Mouse (Mus musculus) lung, embryonic 14.5 days (tissue): ENCODE measurements around the gene Dmap1. TPM values are rescaled to one million over a fixed set of nuclear protein-coding genes. Genes with fewer than 3 reads are reported as not detected.

Experiments used
- ATAC-seq: fragments of 200-750 bp; cut with Nextera tagmentation; 2 replicates; pipeline ENCODE4 v1.8.0; 2017; ENCODE audit warnings: mild to moderate bottlenecking, moderate TSS enrichment, moderate library complexity; ENCODE audit not compliant: insufficient read depth
- DNase-seq: peaks from one replicate; pipeline ENCODE4 v3.0.0-alpha.2; 2015
- H3K27ac ChIP-seq: fragments of 300-500 bp; sonication (generic); 2 replicates; pipeline ENCODE4 v1.5.1; 2014; ENCODE audit warnings: low read depth, mild to moderate bottlenecking, moderate library complexity
- H3K27me3 ChIP-seq: fragments of 300-500 bp; sonication (generic); 2 replicates; pipeline ENCODE4 v1.6.1; 2014; ENCODE audit warnings: low read length, control low read depth; ENCODE audit not compliant: insufficient read depth
- H3K36me3 ChIP-seq: fragments of 300-500 bp; sonication (generic); 2 replicates; pipeline ENCODE4 v1.6.1; 2014; ENCODE audit warnings: control low read depth; ENCODE audit not compliant: insufficient read depth
- H3K4me1 ChIP-seq: fragments of 300-500 bp; sonication (generic); 2 replicates; pipeline ENCODE4 v1.6.1; 2014; ENCODE audit warnings: antibody characterized with exemption, control low read depth; ENCODE audit not compliant: insufficient read depth
- H3K4me2 ChIP-seq: fragments of 300-500 bp; sonication (generic); 2 replicates; pipeline ENCODE4 v1.6.1; 2014; ENCODE audit warnings: mild to moderate bottlenecking
- H3K4me3 ChIP-seq: fragments of 300-500 bp; sonication (generic); 2 replicates; pipeline ENCODE4 v1.5.1; 2014; ENCODE audit warnings: low read depth, low read length
- H3K9ac ChIP-seq: fragments of 300-500 bp; sonication (generic); 2 replicates; pipeline ENCODE4 v1.6.1; 2014
- H3K9me3 ChIP-seq: fragments of 300-500 bp; sonication (generic); 2 replicates; pipeline ENCODE4 v1.6.1; 2016; ENCODE audit warnings: low read depth, low read length, control low read depth
- CTCF ChIP-seq: IDR thresholded peaks from 2 replicates; pipeline ENCODE4 v1.5.1; 2016; ENCODE audit warnings: antibody characterized with exemption, low read depth
- WGBS: fragments of 180-500 bp; shearing (Covaris S2); extraction: QIAGEN DNeasy Blood & Tissue Kit; methylation state at CpG from one replicate; pipeline ENCODE4 v1.1.7; 2014; 5-methylcytosine and 5-hydroxymethylcytosine counted together
- polyA plus RNA-seq: library from polyadenylated mRNA; unstranded; fragments of >200 nt; fragmentation: Nextera tagmentation; extraction: Ambion mirVana; gene quantifications from 2 replicates; pipeline ENCODE4 v1.2.1, GENCODE M21; 2014

The Dmap1 gene
- polyA plus RNA-seq, 1 experiment from 2014 or later, result 65.4 TPM

DNA sequence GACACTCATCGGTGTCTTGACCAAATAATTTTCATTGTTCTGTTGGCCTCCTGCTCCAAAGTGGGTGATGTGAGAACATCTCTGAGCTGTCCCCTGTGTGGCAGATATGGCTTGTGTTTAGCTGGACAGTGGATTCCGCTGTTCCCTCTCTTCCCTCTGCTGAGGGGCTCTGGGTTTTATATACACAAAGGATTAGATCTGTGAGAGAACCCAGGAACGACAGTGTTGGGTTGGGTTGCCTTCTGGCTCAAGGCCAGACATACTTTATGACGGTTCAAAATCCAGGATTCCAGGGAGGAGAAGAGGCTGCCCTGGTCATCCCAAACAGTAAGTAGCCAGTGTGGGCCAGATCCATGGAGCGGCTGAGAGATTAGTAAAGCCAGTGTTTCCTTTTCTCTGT lies 48.5 kb downstream of the Dmap1 start:
- Histone ChIP-seq H3K4me3 (no peak overlapping the region), H3K4me2 (no peak overlapping the region), H3K36me3 (peaks cover 7% of the 10 kb centered on the region; the same call in 1 of the 2 replicates), H3K9me3 (no peaks in the 10 kb centered on the region), H3K27me3 (no peaks in the 10 kb centered on the region), H3K27ac (no peak overlapping the region), H3K4me1 (no peaks in the 10 kb centered on the region), H3K9ac (no peak overlapping the region)
- TF ChIP-seq CTCF, result no peak
- ATAC-seq, result no peak
- 67% methylated on average over 5 of the region's 5 CpGs for WGBS
- no peak for DNase-seq

DNA sequence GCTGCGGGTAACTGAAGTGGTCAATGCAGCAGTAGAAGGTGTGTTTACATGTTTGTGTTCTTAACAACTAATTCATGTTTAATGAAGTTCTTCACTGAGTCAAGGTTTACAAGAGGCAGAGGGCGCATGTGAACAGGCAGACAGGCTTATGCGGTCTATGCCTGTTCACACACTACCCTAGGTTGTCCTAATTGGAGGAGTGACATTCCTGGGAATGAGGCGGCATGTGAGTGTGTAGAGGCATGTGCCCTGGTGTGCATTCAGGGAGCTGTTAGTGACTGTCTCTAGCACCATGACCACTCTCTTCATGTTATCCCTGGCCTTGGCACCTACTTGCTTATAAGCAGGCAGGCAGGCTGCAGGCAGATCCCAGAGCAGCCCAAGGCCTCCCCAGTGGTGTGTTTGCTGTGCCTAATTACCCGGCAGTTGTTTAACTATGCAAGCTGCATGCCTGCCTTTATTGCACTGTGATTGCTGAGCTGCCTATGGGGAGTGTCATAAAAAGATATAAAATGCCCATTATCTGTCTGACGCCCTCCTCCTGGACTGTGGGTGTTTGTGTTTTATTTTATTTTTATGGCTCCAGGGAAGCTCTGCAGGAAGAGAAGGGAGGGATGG lies 51.9 kb downstream of the Dmap1 start:
- Histone ChIP-seq H3K4me2 (no peak overlapping the region), H3K27me3 (no peaks in the 10 kb centered on the region), H3K9me3 (no peaks in the 10 kb centered on the region), H3K27ac (no peak overlapping the region), H3K4me3 (no peak overlapping the region), H3K36me3 (peaks cover 28% of the 10 kb centered on the region), H3K4me1 (no peaks in the 10 kb centered on the region), H3K9ac (no peak overlapping the region)
- no peak for DNase-seq
- WGBS, result 65% methylated on average over 6 of the region's 6 CpGs
- no peak for ATAC-seq
- TF ChIP-seq CTCF, result no peak

DNA sequence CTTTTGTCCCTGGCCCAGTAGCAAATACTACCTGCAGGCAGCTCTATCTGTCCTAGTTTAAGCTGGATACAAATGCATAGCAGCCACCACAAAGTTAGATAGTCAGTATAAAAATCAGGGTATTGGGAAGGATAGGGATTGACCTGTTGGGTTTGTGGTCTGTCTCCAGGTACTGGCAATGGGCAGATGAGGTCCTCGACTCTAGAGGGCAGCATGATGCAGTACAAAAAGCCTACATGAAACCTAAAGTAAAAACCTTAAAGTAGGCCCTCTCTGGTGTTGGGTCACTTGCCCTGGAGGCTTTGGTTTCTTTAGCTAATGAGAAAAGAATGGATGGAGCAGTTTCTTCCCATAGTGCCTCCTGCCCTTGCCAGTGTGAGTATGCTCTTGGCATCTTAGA lies 53.6 kb downstream of the Dmap1 start:
- no peaks in the 10 kb centered on the region for H3K27me3 ChIP-seq
- H3K36me3 ChIP-seq, result peaks cover 27% of the 10 kb centered on the region
- no peak for TF ChIP-seq CTCF
- no peak overlapping the region for H3K4me2 ChIP-seq
- H3K9ac ChIP-seq, result no peak overlapping the region
- no peaks in the 10 kb centered on the region for H3K9me3 ChIP-seq
- ATAC-seq, result no peak
- DNase-seq, result no peak
- no peak overlapping the region for H3K4me3 ChIP-seq
- H3K27ac ChIP-seq, result no peak overlapping the region
- 48% methylated on average over 1 of the region's 1 CpGs for WGBS
- no peaks in the 10 kb centered on the region for H3K4me1 ChIP-seq

Other genes starting within 250 kb of the Dmap1 start
- gene Rnf220, start 185.2 kb downstream of the Dmap1 start, polyA plus RNA-seq, result 65.4 and 76.1 TPM in 2 replicates
- gene Eri3, start 131.9 kb downstream of the Dmap1 start, polyA plus RNA-seq, result 159 and 173 TPM in 2 replicates
- not detected in 2 replicates for gene Gm12845, start 42.1 kb upstream of the Dmap1 start, polyA plus RNA-seq
- not detected in 2 replicates for gene Klf17, start 83.4 kb upstream of the Dmap1 start, polyA plus RNA-seq
- 7.2 and 9.7 TPM in 2 replicates for gene Slc6a9, start 152.2 kb upstream of the Dmap1 start, polyA plus RNA-seq
- gene Ccdc24, start 190.3 kb upstream of the Dmap1 start, polyA plus RNA-seq, result 1.0 and 1.3 TPM in 2 replicates
- gene B4galt2, start 201.2 kb upstream of the Dmap1 start, polyA plus RNA-seq, result 27.6 and 31.8 TPM in 2 replicates
- 139 and 150 TPM in 2 replicates for gene Atp6v0b, start 205.1 kb upstream of the Dmap1 start, polyA plus RNA-seq
- gene Dph2, start 209.8 kb upstream of the Dmap1 start, polyA plus RNA-seq, result 21.4 and 21.7 TPM in 2 replicates
- 39.2 and 44.2 TPM in 2 replicates for gene Ipo13, start 232.7 kb upstream of the Dmap1 start, polyA plus RNA-seq
- gene Artn, start 247.5 kb upstream of the Dmap1 start, polyA plus RNA-seq, result 2.5 and 3.3 TPM in 2 replicates